Mouse (Mus musculus): ENCODE data around the gene Rprd1b. TPM values are rescaled to one million over a fixed set of nuclear protein-coding genes. Genes with fewer than 3 reads are reported as not detected.
A peak's percentile ranks its signal among the peaks of the same experiment; 100 is the strongest.

Gene Rprd1b
- polyA plus RNA-seq, 1 experiment from 2014 or later, result 40.7 TPM

DNA sequence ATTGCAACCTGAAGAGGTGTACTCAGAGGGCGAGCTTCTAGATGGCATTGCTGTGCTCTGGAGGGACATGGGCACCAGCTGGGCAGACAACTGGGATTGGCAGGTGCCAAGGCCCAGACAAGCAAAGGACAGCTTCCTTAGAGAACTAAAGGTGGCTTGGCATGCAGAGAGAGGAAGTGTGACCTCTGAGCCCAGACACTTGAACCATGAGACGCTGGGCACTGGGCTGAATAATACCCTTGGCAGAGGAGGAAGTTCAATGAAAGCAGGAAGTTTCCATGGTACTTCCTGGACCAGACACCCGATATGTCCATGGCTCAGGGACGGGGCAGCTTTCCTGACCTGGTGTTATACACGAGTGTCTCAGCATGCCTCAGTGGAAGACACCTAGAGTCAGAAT lies 146.1 kb downstream of the Rprd1b start:
- peaks cover 17% of the 10 kb centered on the region for H3K4me1 ChIP-seq (replicated peaks)
- no peak overlapping the region for H3K4me2 ChIP-seq (replicated peaks)
- no peak overlapping the region for H3K9ac ChIP-seq
- no peaks in the 10 kb centered on the region for H3K36me3 ChIP-seq
- no peaks in the 10 kb centered on the region for H3K9me3 ChIP-seq
- ATAC-seq, result no peak
- H3K27ac ChIP-seq, result no peak overlapping the region
- no peaks in the 10 kb centered on the region for H3K27me3 ChIP-seq (replicated peaks)
- 70% methylated on average over 5 of the region's 5 CpGs for WGBS
- H3K4me3 ChIP-seq (replicated peaks), result no peak overlapping the region

- H3K9me3 ChIP-seq, result no peaks in the 10 kb centered on the region
- no peak for ATAC-seq
- no peak overlapping the region for H3K27ac ChIP-seq
- 85% methylated on average over 15 of the region's 15 CpGs for WGBS
- no peaks in the 10 kb centered on the region for H3K36me3 ChIP-seq
- no peak overlapping the region for H3K4me2 ChIP-seq (replicated peaks)
- H3K4me1 ChIP-seq (replicated peaks), result peaks cover 23% of the 10 kb centered on the region
- no peak overlapping the region for H3K9ac ChIP-seq
- H3K27me3 ChIP-seq (replicated peaks), result no peaks in the 10 kb centered on the region
- no peak overlapping the region for H3K4me3 ChIP-seq (replicated peaks)
Measured at GRCm38 (mm10) chr2:158174958-158175357, 146.7 kb downstream of the Rprd1b start.

- Histone ChIP-seq H3K27ac (no peak overlapping the region), H3K4me2 (replicated peaks) (no peak overlapping the region), H3K27me3 (replicated peaks) (no peaks in the 10 kb centered on the region), H3K4me1 (replicated peaks) (peaks cover 25% of the 10 kb centered on the region), H3K9ac (no peak overlapping the region), H3K36me3 (no peaks in the 10 kb centered on the region), H3K4me3 (replicated peaks) (no peak overlapping the region), H3K9me3 (no peaks in the 10 kb centered on the region)
- WGBS, result 52% methylated on average over 3 of the region's 3 CpGs
- no peak for ATAC-seq
Measured at GRCm38 (mm10) chr2:158175433-158175832, 147.1 kb downstream of the Rprd1b start.

DNA sequence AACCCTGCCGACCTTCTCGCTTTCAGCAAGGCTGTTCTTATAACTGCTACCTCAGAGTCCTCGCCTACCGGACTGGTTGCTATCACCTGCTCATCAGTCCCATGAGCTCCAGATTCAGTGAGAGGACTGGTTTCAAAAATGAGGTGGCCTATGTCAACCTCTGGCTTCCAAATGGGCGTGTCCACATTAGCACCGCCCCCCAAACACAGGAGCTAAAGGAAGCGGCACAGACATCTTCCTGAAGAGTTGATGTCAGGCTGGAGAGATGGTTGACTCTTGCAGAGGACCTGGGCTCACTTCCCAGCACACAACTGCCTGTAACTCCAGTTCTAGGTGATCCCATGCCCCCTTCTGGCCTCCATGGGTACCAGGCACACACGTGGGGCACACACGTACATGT lies 148.5 kb downstream of the Rprd1b start:
- H3K4me1 ChIP-seq (replicated peaks), result peaks cover 28% of the 10 kb centered on the region
- H3K9me3 ChIP-seq, result no peaks in the 10 kb centered on the region
- no peaks in the 10 kb centered on the region for H3K36me3 ChIP-seq
- 88% methylated on average over 9 of the region's 9 CpGs for WGBS
- H3K27me3 ChIP-seq (replicated peaks), result no peaks in the 10 kb centered on the region
- no peak for ATAC-seq
- H3K4me2 ChIP-seq (replicated peaks), result no peak overlapping the region
- H3K9ac ChIP-seq, result no peak overlapping the region
- H3K4me3 ChIP-seq (replicated peaks), result no peak overlapping the region
- no peak overlapping the region for H3K27ac ChIP-seq

DNA sequence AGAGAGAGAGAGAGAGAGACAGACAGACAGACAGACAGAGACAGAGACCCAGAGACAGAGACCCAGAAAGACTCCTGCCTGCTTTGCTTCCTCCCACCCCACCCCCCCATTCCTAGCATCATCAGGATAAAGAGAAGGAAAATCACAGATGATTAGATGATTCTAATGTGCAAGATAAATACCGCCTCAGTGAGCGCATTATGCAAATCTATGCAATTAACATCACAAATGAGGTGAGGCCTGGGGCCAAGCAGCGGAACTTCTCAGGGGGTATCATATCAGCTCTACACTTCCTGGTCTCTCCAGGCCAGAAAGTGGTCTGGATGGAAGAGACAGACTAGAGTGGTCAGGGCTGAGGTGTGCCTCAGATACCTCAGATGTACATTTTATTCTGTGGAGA lies 149.3 kb downstream of the Rprd1b start:
- H3K27me3 ChIP-seq (replicated peaks), result no peaks in the 10 kb centered on the region
- no peaks in the 10 kb centered on the region for H3K9me3 ChIP-seq
- H3K9ac ChIP-seq, result no peak overlapping the region
- H3K36me3 ChIP-seq, result no peaks in the 10 kb centered on the region
- H3K4me1 ChIP-seq (replicated peaks), result peaks cover 28% of the 10 kb centered on the region
- no peak overlapping the region for H3K4me3 ChIP-seq (replicated peaks)
- no peak overlapping the region for H3K4me2 ChIP-seq (replicated peaks)
- WGBS, result 87% methylated on average over 3 of the region's 3 CpGs
- peak overlapping the region; percentile 80 for H3K27ac ChIP-seq
- no peak for ATAC-seq

GRCm38 (mm10) chr2:158178139-158178538 lies 149.8 kb downstream of the Rprd1b start:
- peak overlapping the region; percentile 80 for H3K27ac ChIP-seq
- 59% methylated on average over 4 of the region's 4 CpGs for WGBS
- H3K4me3 ChIP-seq (replicated peaks), result no peak overlapping the region

GRCm38 (mm10) chr2:158178696-158179369 lies 150.5 kb downstream of the Rprd1b start:
- Histone ChIP-seq H3K4me3 (replicated peaks) (peak overlapping the region; percentile 23), H3K27ac (peak overlapping the region; percentile 80), H3K4me1 (replicated peaks) (peaks cover 28% of the 10 kb centered on the region), H3K36me3 (no peaks in the 10 kb centered on the region), H3K4me2 (replicated peaks) (peak overlapping the region; percentile 63), H3K9ac (0 out of 2 replicates have a peak overlapping the region, but pooled peaks have one; percentile 20), H3K27me3 (replicated peaks) (no peaks in the 10 kb centered on the region), H3K9me3 (no peaks in the 10 kb centered on the region)
- ATAC-seq, result peak; percentile 87
- WGBS, result 8% methylated on average over 19 of the region's 19 CpGs

More at GRCm38 (mm10) chr2:158178139-158178538, 149.8 kb downstream of the Rprd1b start:
- Histone ChIP-seq H3K9me3 (no peaks in the 10 kb centered on the region), H3K36me3 (no peaks in the 10 kb centered on the region), H3K4me2 (replicated peaks) (no peak overlapping the region), H3K4me1 (replicated peaks) (peaks cover 28% of the 10 kb centered on the region), H3K9ac (no peak overlapping the region), H3K27me3 (replicated peaks) (no peaks in the 10 kb centered on the region)
- ATAC-seq, result peak; percentile 54

DNA sequence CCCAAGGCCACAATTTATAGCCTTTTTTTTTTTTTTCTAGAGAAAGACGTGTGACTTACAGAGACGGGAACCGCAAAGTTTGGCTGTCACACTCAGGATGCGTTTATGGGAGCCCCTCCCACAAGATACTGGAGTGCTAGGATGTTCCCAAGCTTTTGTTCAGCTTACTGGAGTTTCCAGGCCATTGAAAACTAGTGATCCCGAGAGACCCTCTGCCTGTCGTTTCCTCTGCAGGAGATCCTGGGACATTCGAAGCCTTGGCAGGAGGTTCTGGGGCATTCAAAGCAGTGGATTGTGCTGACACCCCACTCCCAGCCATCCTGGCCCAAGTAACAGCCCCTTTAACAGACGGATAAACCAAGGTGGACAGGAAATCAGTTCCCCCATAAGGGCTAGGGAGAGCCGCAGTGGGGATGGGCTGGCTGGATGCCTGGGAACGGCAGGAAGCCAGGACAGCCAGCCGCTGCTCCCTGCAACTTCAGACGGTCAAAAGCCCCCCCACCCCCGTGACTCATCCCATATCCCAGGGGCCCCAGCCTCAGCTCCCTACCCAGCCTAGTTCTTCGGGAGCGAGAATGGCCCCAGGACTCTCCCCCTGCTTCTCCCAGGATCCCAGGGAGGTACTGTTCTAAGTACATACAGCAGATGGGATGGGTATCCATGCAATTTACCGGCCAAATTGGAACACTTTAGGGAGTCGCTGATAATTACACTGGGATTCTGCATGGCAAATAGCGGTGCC lies 151.2 kb downstream of the Rprd1b start:
- Histone ChIP-seq H3K4me3 (replicated peaks) (peak overlapping the region; percentile 23), H3K4me1 (replicated peaks) (peaks cover 28% of the 10 kb centered on the region), H3K27ac (peak overlapping the region; percentile 80), H3K9me3 (no peaks in the 10 kb centered on the region), H3K27me3 (replicated peaks) (no peaks in the 10 kb centered on the region), H3K4me2 (replicated peaks) (peak overlapping the region; percentile 63), H3K9ac (0 out of 2 replicates have a peak overlapping the region, but pooled peaks have one; percentile 20), H3K36me3 (no peaks in the 10 kb centered on the region)
- ATAC-seq, result peak; percentile 37
- WGBS, result 16% methylated on average over 18 of the region's 18 CpGs

DNA sequence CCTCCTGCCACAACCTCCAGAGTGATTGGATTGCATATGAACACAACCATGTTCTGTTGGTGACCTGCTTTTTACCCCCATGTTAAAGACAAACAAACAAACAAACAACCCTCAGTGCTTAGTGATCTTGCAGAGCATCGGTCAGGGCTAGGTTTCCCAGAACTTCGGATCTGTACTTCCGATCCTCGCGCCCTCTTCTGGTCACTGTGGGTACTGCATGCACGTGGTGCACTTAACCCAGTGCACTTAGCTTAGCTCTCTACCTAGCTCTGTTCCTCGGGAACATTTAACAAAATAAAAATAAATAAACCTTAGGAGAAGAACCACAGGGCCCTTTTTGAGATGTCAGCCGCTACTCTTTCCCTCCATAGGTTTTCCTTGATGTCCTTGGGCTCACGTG lies 152.5 kb downstream of the Rprd1b start:
- no peak overlapping the region for H3K4me3 ChIP-seq (replicated peaks)
- no peak overlapping the region for H3K4me2 ChIP-seq (replicated peaks)
- ATAC-seq, result no peak

More for the DNA sequence above, 152.5 kb downstream of the Rprd1b start:
- Histone ChIP-seq H3K4me1 (replicated peaks) (peaks cover 27% of the 10 kb centered on the region), H3K9ac (no peak overlapping the region), H3K27me3 (replicated peaks) (no peaks in the 10 kb centered on the region), H3K9me3 (no peaks in the 10 kb centered on the region), H3K36me3 (no peaks in the 10 kb centered on the region), H3K27ac (no peak overlapping the region)
- WGBS, result 49% methylated on average over 9 of the region's 9 CpGs

Other genes starting within 250 kb of the Rprd1b start
- gene Vstm2l, start 113.8 kb upstream of the Rprd1b start, polyA plus RNA-seq (2015; fragmentation: Nextera tagmentation; extraction: Ambion mirVana), result 0.68 and 0.72 TPM in 2 replicates
- 20.8 and 21.3 TPM in 2 replicates for gene Tti1, start 64 bp upstream of the Rprd1b start, polyA plus RNA-seq (2015; fragmentation: Nextera tagmentation; extraction: Ambion mirVana)
- gene Tgm2, start 117.9 kb downstream of the Rprd1b start, polyA plus RNA-seq (2015; fragmentation: Nextera tagmentation; extraction: Ambion mirVana), result 83.4 and 90.2 TPM in 2 replicates
- 2.5 and 2.6 TPM in 2 replicates for gene D630003M21Rik, start 200.7 kb downstream of the Rprd1b start, polyA plus RNA-seq (2015; fragmentation: Nextera tagmentation; extraction: Ambion mirVana)
- gene Bpi, start 229.6 kb downstream of the Rprd1b start, polyA plus RNA-seq (2015; fragmentation: Nextera tagmentation; extraction: Ambion mirVana), result not detected in 2 replicates

All from intestine, embryonic 15.5 days (tissue).